Mouse (Mus musculus) induced T-regulatory cell, adult 2 months (primary cell): ENCODE measurements at regions not wholly inside any gene's neighbourhood (a gene's known extent, or its start where the extent isn't known, plus 50 kb on each side); places are given as distances from the start of the nearest gene placed in this dataset.

Experiments
- DNase-seq: peaks from one replicate; pipeline ENCODE4 v3.0.0-alpha.2; 2012; ENCODE audit warnings: low read depth

DNA sequence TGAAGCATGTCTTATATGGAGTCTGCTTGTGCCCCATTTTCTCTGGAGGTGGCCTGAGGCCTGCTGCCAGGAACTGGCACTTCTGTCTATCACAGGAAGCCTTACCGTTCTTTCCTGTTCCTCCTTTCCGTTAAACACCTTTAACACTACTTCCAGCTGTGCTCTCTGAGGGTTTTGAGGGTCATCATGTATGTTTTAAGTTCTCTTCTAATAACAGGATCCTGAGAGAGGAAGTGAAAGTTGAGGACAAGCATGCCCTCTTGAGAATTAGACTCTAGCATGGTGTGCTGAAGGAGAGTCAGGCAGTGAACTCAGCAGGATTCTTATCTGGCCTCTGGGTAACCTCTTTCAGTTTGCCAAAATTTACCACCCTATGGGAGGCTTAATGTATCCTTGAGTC, 418.0 kb upstream of the 9430069I07Rik start:
- DNase-seq, result no peak

DNA sequence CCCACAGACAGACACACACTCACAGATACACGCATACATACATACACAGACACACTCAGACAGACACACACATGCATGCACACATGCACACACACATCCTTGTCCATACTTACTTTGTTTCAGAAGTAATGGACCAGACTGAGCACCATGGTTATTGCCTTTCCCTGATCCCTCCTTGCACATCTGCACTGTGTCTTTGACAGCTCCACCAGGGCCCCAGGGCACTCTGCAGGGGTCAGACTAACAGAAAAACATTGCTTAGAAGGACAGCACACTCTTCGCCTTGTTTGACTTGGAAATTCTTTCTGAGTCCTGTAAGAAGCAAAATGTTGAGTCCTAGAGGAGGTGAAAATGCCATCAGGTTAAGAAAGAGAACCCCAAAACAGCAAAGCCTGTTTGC, 394.1 kb upstream of the 9430069I07Rik start:
- DNase-seq, result no peak

GRCm38 (mm10) chr15:34751021-34751420, 393.3 kb upstream of the 9430069I07Rik start:
- no peak for DNase-seq

DNA sequence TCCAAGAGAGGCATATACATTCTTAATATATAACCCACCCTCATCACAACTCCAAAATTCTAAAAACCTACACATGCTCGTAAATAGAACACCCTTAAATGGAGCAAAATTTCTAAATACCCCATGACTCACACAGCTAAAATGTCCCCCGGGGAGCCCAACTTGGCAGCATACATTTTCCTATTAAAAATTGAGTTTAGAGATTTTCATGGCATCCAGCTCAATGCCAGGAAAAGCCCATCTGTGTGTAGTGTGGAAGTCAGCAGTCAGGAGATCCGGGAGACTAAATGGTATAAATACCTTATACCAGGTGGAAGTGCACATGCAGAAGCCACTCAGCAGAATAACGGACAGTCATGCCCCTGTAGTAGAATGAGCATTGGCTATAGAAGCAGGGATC, 389.4 kb upstream of the 9430069I07Rik start:
- DNase-seq, result no peak

GRCm38 (mm10) chr15:34743130-34743782, 385.6 kb upstream of the 9430069I07Rik start:
- DNase-seq, result peak; percentile 50

- DNase-seq, result no peak
Observed at GRCm38 (mm10) chr15:34741488-34741887, 383.8 kb upstream of the 9430069I07Rik start.
